Mouse (Mus musculus): ENCODE results near the gene Tectb. TPM values are rescaled to one million over a fixed set of nuclear protein-coding genes. Genes with fewer than 3 reads are reported as not detected.
A peak's percentile ranks its signal among the peaks of the same experiment; 100 is the strongest.
"Not testable (repeated sequence)": the region's sequence is repeated elsewhere in the genome, so short reads cannot be mapped to it uniquely, and the experiment has no call there.

Tectb gene
- polyA plus RNA-seq, 1 experiment, result 0.03 TPM

- Histone ChIP-seq H3K4me3 (replicated peaks; ENCODE audit: insufficient read depth, low read depth, low read length) (no peak overlapping the region), H3K4me1 (ENCODE audit: control insufficient read depth, insufficient read depth, low read length) (no peaks in the 10 kb centered on the region), H3K27ac (ENCODE audit: insufficient read depth, low read length) (no peak overlapping the region), H3K27me3 (ENCODE audit: control insufficient read depth, insufficient read depth, low read length) (no peaks in the 10 kb centered on the region)
- no peak for DNase-seq
- TF ChIP-seq CTCF (IDR thresholded peaks at IDR 0.05; ENCODE audit: borderline replicate concordance, insufficient read depth, low read depth, low read length) (no peak), POLR2A (IDR thresholded peaks at IDR 0.05; ENCODE audit: borderline replicate concordance, insufficient read depth, low read length) (no peak)
- WGBS, result 74% methylated on average over 2 of the region's 2 CpGs
Measured at GRCm38 (mm10) chr19:55166741-55167140, 13.8 kb upstream of the Tectb start.

- no peak for DNase-seq
- WGBS, result 57% methylated on average over 2 of the region's 2 CpGs
- Histone ChIP-seq H3K4me3 (replicated peaks; ENCODE audit: insufficient read depth, low read depth, low read length) (no peak overlapping the region), H3K27ac (ENCODE audit: insufficient read depth, low read length) (no peak overlapping the region), H3K27me3 (ENCODE audit: control insufficient read depth, insufficient read depth, low read length) (no peaks in the 10 kb centered on the region), H3K4me1 (ENCODE audit: control insufficient read depth, insufficient read depth, low read length) (no peaks in the 10 kb centered on the region)
- TF ChIP-seq CTCF (IDR thresholded peaks at IDR 0.05; ENCODE audit: borderline replicate concordance, insufficient read depth, low read depth, low read length), result no peak
- TF ChIP-seq POLR2A (IDR thresholded peaks at IDR 0.05; ENCODE audit: borderline replicate concordance, insufficient read depth, low read length), result no peak
Measured at GRCm38 (mm10) chr19:55167741-55168140, 12.8 kb upstream of the Tectb start.

GRCm38 (mm10) chr19:55168360-55168759 lies 12.2 kb upstream of the Tectb start:
- TF ChIP-seq CTCF (IDR thresholded peaks at IDR 0.05; ENCODE audit: borderline replicate concordance, insufficient read depth, low read depth, low read length), result no peak
- no peak for TF ChIP-seq POLR2A (IDR thresholded peaks at IDR 0.05; ENCODE audit: borderline replicate concordance, insufficient read depth, low read length)

GRCm38 (mm10) chr19:55169236-55169729 lies 11.2 kb upstream of the Tectb start:
- 83% methylated on average over 8 of the region's 8 CpGs for WGBS
- H3K27me3 ChIP-seq (ENCODE audit: control insufficient read depth, insufficient read depth, low read length); DNase-seq; H3K4me3 ChIP-seq (replicated peaks; ENCODE audit: insufficient read depth, low read depth, low read length); H3K27ac ChIP-seq (ENCODE audit: insufficient read depth, low read length); H3K4me1 ChIP-seq (ENCODE audit: control insufficient read depth, insufficient read depth, low read length): not testable (repeated sequence)

More at GRCm38 (mm10) chr19:55168360-55168759, 12.2 kb upstream of the Tectb start:
- DNase-seq, result no peak
- 65% methylated on average over 6 of the region's 6 CpGs for WGBS
- H3K27ac ChIP-seq (ENCODE audit: insufficient read depth, low read length), result no peak overlapping the region
- H3K4me3 ChIP-seq (replicated peaks; ENCODE audit: insufficient read depth, low read depth, low read length), result no peak overlapping the region
- no peaks in the 10 kb centered on the region for H3K4me1 ChIP-seq (ENCODE audit: control insufficient read depth, insufficient read depth, low read length)
- H3K27me3 ChIP-seq (ENCODE audit: control insufficient read depth, insufficient read depth, low read length), result no peaks in the 10 kb centered on the region

GRCm38 (mm10) chr19:55170399-55170798 lies 10.1 kb upstream of the Tectb start:
- TF ChIP-seq POLR2A (IDR thresholded peaks at IDR 0.05; ENCODE audit: borderline replicate concordance, insufficient read depth, low read length) (no peak), CTCF (IDR thresholded peaks at IDR 0.05; ENCODE audit: borderline replicate concordance, insufficient read depth, low read depth, low read length) (no peak)
- DNase-seq, result no peak
- Histone ChIP-seq H3K27me3 (ENCODE audit: control insufficient read depth, insufficient read depth, low read length) (no peaks in the 10 kb centered on the region), H3K4me3 (replicated peaks; ENCODE audit: insufficient read depth, low read depth, low read length) (no peak overlapping the region), H3K4me1 (ENCODE audit: control insufficient read depth, insufficient read depth, low read length) (no peaks in the 10 kb centered on the region), H3K27ac (ENCODE audit: insufficient read depth, low read length) (no peak overlapping the region)

- Histone ChIP-seq H3K27me3 (ENCODE audit: control insufficient read depth, insufficient read depth, low read length) (no peaks in the 10 kb centered on the region), H3K4me3 (replicated peaks; ENCODE audit: insufficient read depth, low read depth, low read length) (no peak overlapping the region), H3K4me1 (ENCODE audit: control insufficient read depth, insufficient read depth, low read length) (no peaks in the 10 kb centered on the region), H3K27ac (ENCODE audit: insufficient read depth, low read length) (no peak overlapping the region)
- 83% methylated on average over 1 of the region's 1 CpGs for WGBS
- no peak for DNase-seq
- TF ChIP-seq CTCF (IDR thresholded peaks at IDR 0.05; ENCODE audit: borderline replicate concordance, insufficient read depth, low read depth, low read length) (no peak), POLR2A (IDR thresholded peaks at IDR 0.05; ENCODE audit: borderline replicate concordance, insufficient read depth, low read length) (no peak)
Measured at GRCm38 (mm10) chr19:55171585-55171984, 8.9 kb upstream of the Tectb start.

GRCm38 (mm10) chr19:55177143-55177542 lies 3.4 kb upstream of the Tectb start:
- TF ChIP-seq POLR2A (IDR thresholded peaks at IDR 0.05; ENCODE audit: borderline replicate concordance, insufficient read depth, low read length) (no peak), CTCF (IDR thresholded peaks at IDR 0.05; ENCODE audit: borderline replicate concordance, insufficient read depth, low read depth, low read length) (no peak)
- WGBS, result 71% methylated on average over 3 of the region's 3 CpGs
- peak in 1 of 2 experiments; percentile 15 for DNase-seq
- Histone ChIP-seq H3K27ac (ENCODE audit: insufficient read depth, low read length) (no peak overlapping the region; the same call in 1 of the 2 replicates), H3K27me3 (ENCODE audit: control insufficient read depth, insufficient read depth, low read length) (no peaks in the 10 kb centered on the region), H3K4me3 (replicated peaks; ENCODE audit: insufficient read depth, low read depth, low read length) (no peak overlapping the region), H3K4me1 (ENCODE audit: control insufficient read depth, insufficient read depth, low read length) (no peaks in the 10 kb centered on the region)

GRCm38 (mm10) chr19:55184442-55184841 lies 3.9 kb downstream of the Tectb start:
- 39% methylated on average over 7 of the region's 7 CpGs for WGBS
- Histone ChIP-seq H3K27ac (ENCODE audit: insufficient read depth, low read length) (no peak overlapping the region), H3K27me3 (ENCODE audit: control insufficient read depth, insufficient read depth, low read length) (no peaks in the 10 kb centered on the region), H3K4me3 (replicated peaks; ENCODE audit: insufficient read depth, low read depth, low read length) (no peak overlapping the region), H3K4me1 (ENCODE audit: control insufficient read depth, insufficient read depth, low read length) (no peaks in the 10 kb centered on the region)
- DNase-seq, result peak in 1 of 2 experiments; percentile 17
- TF ChIP-seq CTCF (IDR thresholded peaks at IDR 0.05; ENCODE audit: borderline replicate concordance, insufficient read depth, low read depth, low read length), result no peak
- TF ChIP-seq POLR2A (IDR thresholded peaks at IDR 0.05; ENCODE audit: borderline replicate concordance, insufficient read depth, low read length), result no peak

Measured in cerebellum, adult 2 months (tissue).